Mouse (Mus musculus) lung, embryonic 14.5 days (tissue): ENCODE results near the gene Adck2. TPM values are rescaled to one million over a fixed set of nuclear protein-coding genes. Genes with fewer than 3 reads are reported as not detected.
A peak's percentile ranks its signal among the peaks of the same experiment; 100 is the strongest.

Experiments used
- ATAC-seq: fragments of 200-750 bp; cut with Nextera tagmentation; 2 replicates; pipeline ENCODE4 v1.8.0; 2017; ENCODE audit warnings: mild to moderate bottlenecking, moderate TSS enrichment, moderate library complexity; ENCODE audit not compliant: insufficient read depth
- DNase-seq: peaks from one replicate; pipeline ENCODE4 v3.0.0-alpha.2; 2015
- H3K27ac ChIP-seq: fragments of 300-500 bp; sonication (generic); 2 replicates; pipeline ENCODE4 v1.5.1; 2014; ENCODE audit warnings: low read depth, mild to moderate bottlenecking, moderate library complexity
- H3K27me3 ChIP-seq: fragments of 300-500 bp; sonication (generic); 2 replicates; pipeline ENCODE4 v1.6.1; 2014; ENCODE audit warnings: low read length, control low read depth; ENCODE audit not compliant: insufficient read depth
- H3K36me3 ChIP-seq: fragments of 300-500 bp; sonication (generic); 2 replicates; pipeline ENCODE4 v1.6.1; 2014; ENCODE audit warnings: control low read depth; ENCODE audit not compliant: insufficient read depth
- H3K4me1 ChIP-seq: fragments of 300-500 bp; sonication (generic); 2 replicates; pipeline ENCODE4 v1.6.1; 2014; ENCODE audit warnings: antibody characterized with exemption, control low read depth; ENCODE audit not compliant: insufficient read depth
- H3K4me2 ChIP-seq: fragments of 300-500 bp; sonication (generic); 2 replicates; pipeline ENCODE4 v1.6.1; 2014; ENCODE audit warnings: mild to moderate bottlenecking
- H3K4me3 ChIP-seq: fragments of 300-500 bp; sonication (generic); 2 replicates; pipeline ENCODE4 v1.5.1; 2014; ENCODE audit warnings: low read depth, low read length
- H3K9ac ChIP-seq: fragments of 300-500 bp; sonication (generic); 2 replicates; pipeline ENCODE4 v1.6.1; 2014
- H3K9me3 ChIP-seq: fragments of 300-500 bp; sonication (generic); 2 replicates; pipeline ENCODE4 v1.6.1; 2016; ENCODE audit warnings: low read depth, low read length, control low read depth
- CTCF ChIP-seq: IDR thresholded peaks from 2 replicates; pipeline ENCODE4 v1.5.1; 2016; ENCODE audit warnings: antibody characterized with exemption, low read depth
- WGBS: fragments of 180-500 bp; shearing (Covaris S2); extraction: QIAGEN DNeasy Blood & Tissue Kit; methylation state at CpG from one replicate; pipeline ENCODE4 v1.1.7; 2014; 5-methylcytosine and 5-hydroxymethylcytosine counted together
- polyA plus RNA-seq: library from polyadenylated mRNA; unstranded; fragments of >200 nt; fragmentation: Nextera tagmentation; extraction: Ambion mirVana; gene quantifications from 2 replicates; pipeline ENCODE4 v1.2.1, GENCODE M21; 2014

Adck2 gene
- polyA plus RNA-seq, 1 experiment from 2014 or later: 21.8 TPM

DNA sequence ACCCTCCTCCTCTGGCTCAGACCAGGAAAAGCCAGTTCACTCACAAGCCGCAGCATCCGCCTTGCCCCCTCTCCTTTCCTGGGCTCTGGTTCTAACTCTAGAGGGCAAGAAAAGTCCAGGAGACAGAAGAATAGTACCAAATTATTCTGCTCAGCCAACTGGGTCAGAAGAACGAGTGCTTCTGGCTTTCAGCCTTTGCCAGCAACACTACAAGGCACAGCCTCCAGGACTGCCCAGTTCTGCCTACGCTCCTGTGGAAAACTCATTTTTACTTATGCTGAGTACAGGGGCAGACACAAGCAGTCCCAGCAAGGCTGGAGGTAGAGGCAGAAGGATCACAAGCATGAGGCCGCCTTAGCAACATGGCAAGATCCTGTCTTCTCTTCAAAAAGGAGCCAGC, 25.6 kb upstream of the Adck2 start:
- H3K4me1 ChIP-seq: peaks cover 17% of the 10 kb centered on the region

DNA sequence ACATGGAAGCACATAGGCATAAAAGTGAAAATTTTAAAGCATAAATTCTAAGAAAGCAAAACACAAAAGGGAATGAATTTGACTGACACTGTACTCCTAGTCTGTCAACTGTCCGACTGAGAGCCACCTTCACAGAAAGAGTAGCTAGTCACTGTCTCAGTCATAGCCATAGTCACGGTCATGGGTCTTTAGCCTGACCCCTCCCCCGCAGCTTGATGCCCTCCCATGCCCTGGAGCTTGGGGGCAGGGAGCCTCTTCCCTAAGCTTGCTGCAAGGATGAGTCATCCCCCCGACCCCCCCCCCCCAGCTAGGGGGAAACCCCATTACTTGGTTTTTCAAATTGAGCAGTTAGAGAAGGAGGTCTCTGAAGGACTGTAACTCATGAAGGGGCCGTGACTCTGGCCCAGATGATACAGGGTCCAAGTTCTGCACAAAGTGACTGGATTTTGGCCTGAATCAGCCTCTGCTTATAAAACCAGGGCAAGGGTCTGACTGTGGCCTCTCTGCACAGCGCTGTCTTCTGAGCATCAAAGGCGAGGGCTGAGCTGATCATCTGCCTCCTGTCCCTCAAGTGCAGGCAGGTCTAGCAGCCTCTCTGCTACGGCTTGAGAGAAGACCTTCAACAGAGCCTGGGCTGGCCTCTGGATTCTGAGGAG, 21.6 kb upstream of the Adck2 start:
- Histone ChIP-seq H3K27ac (no peak overlapping the region), H3K9me3 (no peaks in the 10 kb centered on the region), H3K36me3 (0 out of 2 replicates have a peak, but pooled peaks cover 7% of the 10 kb centered on the region), H3K27me3 (no peaks in the 10 kb centered on the region), H3K4me1 (peaks cover 18% of the 10 kb centered on the region), H3K9ac (no peak overlapping the region), H3K4me2 (no peak overlapping the region), H3K4me3 (no peak overlapping the region)
- TF ChIP-seq CTCF: no peak
- DNase-seq (no peak), ATAC-seq (no peak)
- 56% methylated on average over 8 of the region's 8 CpGs for WGBS

More for the DNA sequence above, 25.6 kb upstream of the Adck2 start:
- 67% methylated on average over 5 of the region's 5 CpGs for WGBS
- 0 out of 2 replicates have a peak, but pooled peaks cover 7% of the 10 kb centered on the region for H3K36me3 ChIP-seq
- DNase-seq (no peak), ATAC-seq (no peak)
- no peak overlapping the region for H3K9ac ChIP-seq
- no peak overlapping the region for H3K27ac ChIP-seq
- no peak overlapping the region for H3K4me2 ChIP-seq
- H3K9me3 ChIP-seq: no peaks in the 10 kb centered on the region
- TF ChIP-seq CTCF: no peak
- H3K4me3 ChIP-seq: no peak overlapping the region
- no peaks in the 10 kb centered on the region for H3K27me3 ChIP-seq

DNA sequence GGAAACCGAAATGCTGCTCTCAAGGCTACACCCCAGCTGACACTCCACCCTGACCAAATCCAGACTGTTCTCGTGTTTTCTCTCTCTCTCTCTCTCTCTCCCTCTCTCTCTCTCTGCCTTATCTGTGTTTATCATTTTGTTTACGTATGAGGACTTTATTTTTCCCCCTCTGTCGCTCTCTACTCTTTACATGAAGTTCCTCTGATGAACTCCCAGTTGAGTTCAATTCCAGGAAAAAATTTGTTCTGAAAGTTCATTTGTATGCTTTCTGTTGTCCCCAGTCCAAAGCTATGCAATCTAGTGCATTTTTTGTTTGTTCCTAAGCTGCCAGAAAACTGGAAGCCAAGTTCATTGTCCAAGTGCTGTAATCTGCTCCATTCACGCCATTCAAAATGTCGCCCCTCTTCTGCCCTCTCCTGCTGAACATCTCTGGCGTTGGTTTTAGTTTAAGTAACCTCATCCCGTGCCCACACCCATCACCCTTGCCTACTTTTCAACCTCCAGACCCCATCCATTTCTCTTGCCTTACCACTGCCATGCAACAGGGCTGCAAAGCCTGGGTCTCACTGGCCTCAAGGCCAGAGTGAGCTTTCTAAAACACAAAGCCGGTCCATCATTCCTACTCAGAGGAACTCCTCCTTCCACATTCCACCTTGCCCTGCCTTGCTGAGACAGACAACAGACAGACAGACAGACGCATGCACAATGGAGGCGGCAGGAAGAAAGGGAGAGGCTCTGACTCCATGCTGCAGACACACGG, 18.6 kb upstream of the Adck2 start:
- DNase-seq (peak; percentile 60), ATAC-seq (no peak)
- H3K9ac ChIP-seq: no peak overlapping the region; the same call in 1 of the 2 replicates
- WGBS: 42% methylated on average over 12 of the region's 12 CpGs
- no peaks in the 10 kb centered on the region for H3K27me3 ChIP-seq
- 0 out of 2 replicates have a peak, but pooled peaks cover 7% of the 10 kb centered on the region for H3K36me3 ChIP-seq
- H3K4me2 ChIP-seq: peak overlapping the region; percentile 70
- no peak for TF ChIP-seq CTCF
- peak overlapping the region; percentile 2; the same call in 1 of the 2 replicates for H3K4me3 ChIP-seq
- no peak overlapping the region; the same call in 1 of the 2 replicates for H3K27ac ChIP-seq
- peaks cover 29% of the 10 kb centered on the region for H3K4me1 ChIP-seq
- H3K9me3 ChIP-seq: no peaks in the 10 kb centered on the region

DNA sequence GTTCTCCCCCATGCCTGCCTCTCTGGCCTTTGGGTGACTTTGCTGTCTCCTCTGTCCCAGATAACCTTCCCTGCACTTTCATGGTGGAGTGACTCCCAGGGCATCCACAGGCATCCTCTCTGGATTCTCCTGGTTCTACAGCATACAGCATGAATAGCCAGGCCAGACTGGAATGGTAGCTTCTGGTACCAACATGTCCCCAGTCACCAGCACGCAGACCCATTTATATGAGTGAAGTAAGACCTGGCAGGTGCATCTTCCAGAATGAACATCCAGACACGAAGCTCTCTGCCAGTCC, 18.1 kb upstream of the Adck2 start:
- ATAC-seq: no peak
- peak overlapping the region; percentile 70 for H3K4me2 ChIP-seq
- peaks cover 29% of the 10 kb centered on the region for H3K4me1 ChIP-seq
- H3K9ac ChIP-seq: no peak overlapping the region; the same call in 1 of the 2 replicates
- 0 out of 2 replicates have a peak, but pooled peaks cover 7% of the 10 kb centered on the region for H3K36me3 ChIP-seq
- no peaks in the 10 kb centered on the region for H3K9me3 ChIP-seq
- DNase-seq: no peak
- H3K27me3 ChIP-seq: no peaks in the 10 kb centered on the region
- no peak for TF ChIP-seq CTCF
- 66% methylated on average over 2 of the region's 2 CpGs for WGBS
- peak overlapping the region; percentile 2; the same call in 1 of the 2 replicates for H3K4me3 ChIP-seq
- H3K27ac ChIP-seq: no peak overlapping the region; the same call in 1 of the 2 replicates

DNA sequence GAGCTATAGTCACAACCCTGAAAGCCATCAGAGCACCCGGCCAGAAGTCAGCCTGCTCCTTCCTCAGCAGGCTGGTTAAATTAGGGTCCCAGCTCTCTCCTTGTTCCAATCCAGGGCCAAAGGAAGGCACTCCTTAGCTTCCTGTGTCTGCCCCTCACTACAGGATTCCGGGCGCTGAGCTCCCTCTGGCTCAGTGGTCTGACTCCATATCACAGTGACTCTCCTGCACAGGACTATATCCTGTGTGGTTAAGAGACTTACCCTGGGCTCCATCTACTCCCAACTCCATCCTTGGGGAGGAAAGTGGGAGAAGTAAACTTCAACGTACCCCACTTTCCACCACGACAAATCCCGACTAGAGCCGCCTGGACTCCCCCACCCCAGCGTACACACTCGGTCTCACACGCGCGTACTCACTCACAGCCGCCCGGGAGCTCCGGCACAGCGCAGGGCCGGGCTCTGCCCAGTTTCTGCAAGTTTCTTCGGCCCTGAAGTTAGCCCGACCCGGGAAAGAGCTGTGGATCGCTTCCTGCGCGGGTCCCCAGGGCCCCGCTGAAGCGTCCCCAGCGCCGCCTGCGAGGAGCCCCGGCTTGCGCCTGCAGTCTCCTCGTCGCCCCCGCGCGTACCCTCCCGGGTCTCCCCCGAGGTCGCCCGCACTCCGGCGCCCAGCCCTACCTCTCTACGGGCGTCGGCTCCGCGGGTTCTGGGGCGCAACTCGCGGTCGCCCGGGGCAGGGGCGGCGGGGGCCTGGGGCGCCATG, 16.6 kb upstream of the Adck2 start:
- ATAC-seq: peak; percentile 64
- DNase-seq: peak; percentile 68
- no peaks in the 10 kb centered on the region for H3K9me3 ChIP-seq
- 1% methylated on average over 33 of the region's 54 CpGs for WGBS
- TF ChIP-seq CTCF: no peak
- peak overlapping the region; percentile 86 for H3K4me3 ChIP-seq
- H3K27me3 ChIP-seq: no peaks in the 10 kb centered on the region
- H3K4me1 ChIP-seq: peaks cover 29% of the 10 kb centered on the region
- H3K9ac ChIP-seq: peak overlapping the region; percentile 94
- H3K36me3 ChIP-seq: 0 out of 2 replicates have a peak, but pooled peaks cover 3% of the 10 kb centered on the region
- H3K4me2 ChIP-seq: peak overlapping the region; percentile 70
- peak overlapping the region; percentile 94 for H3K27ac ChIP-seq

DNA sequence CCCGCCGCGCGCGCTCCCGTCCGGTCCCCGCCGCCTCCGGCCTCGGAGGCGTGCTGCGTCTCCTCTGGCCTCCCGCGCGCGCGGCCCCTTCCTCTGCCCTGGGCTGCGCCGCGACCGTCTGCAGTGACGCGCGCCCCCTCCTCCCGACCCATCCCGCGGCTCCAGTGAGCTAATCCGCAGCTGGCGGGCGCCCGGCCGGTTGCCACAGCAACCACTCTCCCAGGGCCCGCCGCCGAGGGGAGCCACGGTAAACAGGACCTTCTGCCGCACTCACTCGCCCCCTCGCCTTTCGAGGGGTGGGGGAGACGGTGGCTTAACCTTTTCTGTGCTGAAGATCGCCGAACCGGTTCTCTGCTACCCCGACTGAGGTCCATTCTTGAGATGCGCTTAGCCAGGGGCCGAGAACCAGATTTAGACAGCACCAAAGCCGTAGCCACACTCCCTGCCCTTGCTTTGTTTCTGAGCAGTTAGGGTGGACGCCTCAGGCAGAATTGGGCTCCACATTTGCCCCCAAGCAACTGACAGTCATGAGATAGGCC, 15.9 kb upstream of the Adck2 start, which contains the start of gene Dennd2a:
TSS of gene Dennd2a (minus strand) at position 145 of the 539 bp plus-strand sequence.
- TF ChIP-seq CTCF: no peak
- H3K4me1 ChIP-seq: peaks cover 29% of the 10 kb centered on the region

More for the DNA sequence above, 15.9 kb upstream of the Adck2 start, which contains the start of gene Dennd2a:
- no peaks in the 10 kb centered on the region for H3K36me3 ChIP-seq
- no peaks in the 10 kb centered on the region for H3K27me3 ChIP-seq
- DNase-seq (peak; percentile 96), ATAC-seq (peak; percentile 93)
- H3K9ac ChIP-seq: peak within 1 kb of the TSS; percentile 94
- H3K9me3 ChIP-seq: no peaks in the 10 kb centered on the region
- H3K27ac ChIP-seq: peak within 1 kb of the TSS; percentile 94
- peak within 1 kb of the TSS; percentile 86 for H3K4me3 ChIP-seq
- peak within 1 kb of the TSS; percentile 70 for H3K4me2 ChIP-seq
- WGBS: under 1% methylated on average over 50 of the region's 50 CpGs
